Mouse (Mus musculus) brain, embryonic 14.5 days (tissue): ENCODE measurements around the gene Trhde. TPM values are rescaled to one million over a fixed set of nuclear protein-coding genes. Genes with fewer than 3 reads are reported as not detected.

Experiments used
- DNase-seq: peaks from one replicate; pipeline ENCODE4 v3.0.0-alpha.2; 2011; ENCODE audit warnings: low read depth
- CTCF ChIP-seq: fragments of 200-500 bp; IDR thresholded peaks from 2 replicates; pipeline ENCODE4 v1.5.1; 2012; ENCODE audit warnings: inconsistent platforms, mild to moderate bottlenecking, moderate library complexity, borderline replicate concordance; ENCODE audit not compliant: insufficient read depth, insufficient read length; ENCODE audit errors: extremely low read depth
- POLR2A ChIP-seq: fragments of 200-500 bp; IDR thresholded peaks from 2 replicates; pipeline ENCODE4 v1.6.1; 2012; ENCODE audit warnings: mild to moderate bottlenecking, inconsistent platforms, borderline replicate concordance; ENCODE audit not compliant: poor library complexity, insufficient read depth, insufficient read length, severe bottlenecking; ENCODE audit errors: extremely low read depth
- polyA plus RNA-seq: library from polyadenylated mRNA; depleted of rRNA; stranded (reverse); fragments of >200 nt; gene quantifications from 2 replicates; pipeline ENCODE4 v1.2.3, GENCODE M21; 2012

The Trhde gene
- polyA plus RNA-seq, 1 experiment = 6.5 TPM

- TF ChIP-seq CTCF (no peak), POLR2A (no peak)
- DNase-seq = no peak
Observed at GRCm38 (mm10) chr10:114415717-114416116, 386.4 kb downstream of the Trhde start.

- TF ChIP-seq CTCF (no peak), POLR2A (no peak)
- peak; percentile 67 for DNase-seq
Observed at GRCm38 (mm10) chr10:114405260-114405659, 396.8 kb downstream of the Trhde start.

- DNase-seq = peak; percentile 48
- TF ChIP-seq POLR2A = no peak
- no peak for TF ChIP-seq CTCF
Observed at GRCm38 (mm10) chr10:114403795-114404194, 398.3 kb downstream of the Trhde start.

GRCm38 (mm10) chr10:114370804-114371203, 431.3 kb downstream of the Trhde start:
- TF ChIP-seq CTCF (no peak), POLR2A (no peak)
- no peak for DNase-seq

GRCm38 (mm10) chr10:114363442-114363841, 438.7 kb downstream of the Trhde start:
- no peak for DNase-seq
- no peak for TF ChIP-seq CTCF
- no peak for TF ChIP-seq POLR2A

GRCm38 (mm10) chr10:114362631-114363030, 439.5 kb downstream of the Trhde start:
- no peak for DNase-seq
- TF ChIP-seq POLR2A = no peak
- no peak for TF ChIP-seq CTCF
